Mouse (Mus musculus) lung, adult 2 months (tissue): ENCODE measurements around the gene Fetub. TPM values are rescaled to one million over a fixed set of nuclear protein-coding genes. Genes with fewer than 3 reads are reported as not detected.

Experiments used
- DNase-seq: peaks from one replicate; pipeline ENCODE4 v3.0.0; 2022
- H3K4me1 ChIP-seq: fragments of 200-500 bp; 2 replicates; pipeline ENCODE4 v1.6.1; 2011; ENCODE audit warnings: low read length; ENCODE audit not compliant: control insufficient read depth, insufficient read depth
- H3K4me3 ChIP-seq: fragments of 200-500 bp; replicated peaks from 2 replicates; pipeline ENCODE3; 2011; ENCODE audit warnings: low read depth, mild to moderate bottlenecking, control low read depth, low read length; ENCODE audit errors: extremely low read depth
- CTCF ChIP-seq: fragments of 200-500 bp; IDR thresholded peaks from 2 replicates; pipeline ENCODE4 v1.5.1; 2011; ENCODE audit warnings: mild to moderate bottlenecking, low read length, control low read depth; ENCODE audit not compliant: insufficient read depth
- POLR2A ChIP-seq: fragments of 200-500 bp; IDR thresholded peaks from 2 replicates; pipeline ENCODE4 v1.6.1; 2011; ENCODE audit warnings: low read depth, mild to moderate bottlenecking, control low read depth, low read length, borderline replicate concordance; ENCODE audit errors: extremely low read depth
- WGBS: fragments of 180-500 bp; shearing (Covaris S2); methylation state at CpG from one replicate; pipeline ENCODE4 v1.1.7; 2018; 5-methylcytosine and 5-hydroxymethylcytosine counted together
- polyA plus RNA-seq: library from polyadenylated mRNA; depleted of rRNA; stranded (reverse); fragments of >200 nt; gene quantifications from 2 replicates; pipeline ENCODE4 v1.2.3, GENCODE M21; 2012; rRNA removed

Fetub gene
- polyA plus RNA-seq, 1 experiment, result 20.9 TPM

- no peak for DNase-seq
- Histone ChIP-seq H3K4me1 (no peaks in the 10 kb centered on the region), H3K4me3 (no peak overlapping the region)
- TF ChIP-seq POLR2A (no peak), CTCF (no peak)
- 94% methylated on average over 8 of the region's 8 CpGs for WGBS
Observed at GRCm38 (mm10) chr16:22961073-22961472, 42.9 kb downstream of the Fetub start.

DNA sequence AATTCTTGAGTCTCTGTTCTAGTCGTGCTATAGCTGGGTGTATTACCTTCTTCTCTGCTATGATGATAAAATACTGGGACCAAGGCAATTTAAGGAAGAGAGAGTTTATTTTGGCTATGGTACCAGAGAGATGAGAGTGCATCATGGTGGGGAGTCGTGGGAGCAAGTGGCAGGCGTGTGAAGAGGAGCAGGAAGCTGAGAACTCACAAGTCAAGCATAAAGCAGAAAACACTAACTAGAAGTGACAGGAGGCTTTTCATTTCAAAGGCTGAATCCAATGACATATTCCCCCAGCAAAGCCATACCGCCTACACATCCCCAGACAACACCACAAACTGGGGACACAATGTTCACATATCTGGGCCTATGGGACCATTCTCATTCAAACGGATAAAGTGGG lies 44.1 kb downstream of the Fetub start:
- no peaks in the 10 kb centered on the region for H3K4me1 ChIP-seq
- H3K4me3 ChIP-seq, result no peak overlapping the region
- 75% methylated on average over 5 of the region's 5 CpGs for WGBS
- DNase-seq, result no peak
- TF ChIP-seq POLR2A, result no peak
- no peak for TF ChIP-seq CTCF

DNA sequence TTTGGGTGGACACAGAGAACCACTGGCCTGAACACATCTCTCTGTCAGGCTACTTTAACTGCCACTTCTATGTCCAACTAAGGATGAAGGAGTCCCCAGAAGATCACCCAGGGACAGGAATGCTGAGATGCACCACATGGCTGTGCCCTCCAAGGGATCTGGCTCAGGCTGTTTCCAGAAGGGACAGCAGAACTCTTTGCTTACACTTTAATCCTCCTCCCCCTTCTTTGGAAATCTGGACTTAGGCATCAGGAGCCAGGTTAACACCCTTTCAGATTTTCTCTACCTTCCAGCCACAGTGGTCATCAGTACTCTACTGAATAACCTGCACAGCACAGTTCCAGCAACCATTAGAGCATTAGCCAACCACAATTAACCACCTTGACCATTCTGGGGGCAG lies 45.2 kb downstream of the Fetub start:
- DNase-seq, result no peak
- TF ChIP-seq POLR2A, result no peak
- TF ChIP-seq CTCF, result no peak
- no peaks in the 10 kb centered on the region for H3K4me1 ChIP-seq
- H3K4me3 ChIP-seq, result no peak overlapping the region

DNA sequence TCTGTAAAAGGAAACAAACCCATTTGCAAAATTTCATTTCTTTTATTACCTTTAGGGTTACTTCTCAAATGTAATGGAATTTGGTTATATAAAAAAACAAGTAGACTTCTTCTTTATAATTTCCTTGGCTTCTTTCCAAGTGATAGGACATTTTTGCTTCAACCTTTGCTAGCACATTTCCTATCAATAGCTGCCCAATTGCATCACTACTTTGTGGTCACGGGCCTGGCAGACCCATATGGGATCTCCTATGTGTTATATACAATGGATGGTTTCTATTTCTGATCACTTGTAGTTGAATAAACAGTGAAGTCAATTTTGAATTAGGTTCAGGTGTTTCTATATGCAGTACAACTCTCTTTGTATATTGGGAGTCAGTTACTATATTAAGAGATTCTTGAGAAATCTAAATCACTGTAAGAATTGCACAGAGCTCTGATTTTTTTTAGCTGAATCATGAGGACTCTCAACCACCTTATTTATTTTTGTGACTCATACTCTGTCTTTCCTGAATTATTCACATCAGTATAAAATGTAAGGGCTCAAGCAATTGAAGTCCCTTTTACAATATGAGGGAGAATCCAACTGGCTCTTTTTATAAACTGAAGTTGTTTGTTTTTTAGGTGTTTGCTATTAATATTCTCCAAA lies 49.4 kb downstream of the Fetub start:
- no peaks in the 10 kb centered on the region for H3K4me1 ChIP-seq
- WGBS, result 55% methylated on average over 1 of the region's 1 CpGs
- H3K4me3 ChIP-seq, result no peak overlapping the region
- TF ChIP-seq POLR2A (no peak), CTCF (no peak)
- DNase-seq, result no peak

Other genes starting within 250 kb of the Fetub start
- gene Crygs, start 106.8 kb upstream of the Fetub start, polyA plus RNA-seq, result not detected in 2 replicates
- gene Tbccd1, start 60.7 kb upstream of the Fetub start, polyA plus RNA-seq, result 8.3 and 12.5 TPM in 2 replicates
- 18.1 and 18.6 TPM in 2 replicates for gene Dnajb11, start 60.5 kb upstream of the Fetub start, polyA plus RNA-seq
- 4.1 and 5.8 TPM in 2 replicates for gene Ahsg, start 27.1 kb upstream of the Fetub start, polyA plus RNA-seq
- 0.22 TPM in 1 of 2 replicates, not detected in the other for gene Hrg, start 32.7 kb downstream of the Fetub start, polyA plus RNA-seq
- gene Kng2, start 111.1 kb downstream of the Fetub start, polyA plus RNA-seq, result 0.51 TPM in 1 of 2 replicates, not detected in the other
- gene Kng1, start 139.5 kb downstream of the Fetub start, polyA plus RNA-seq, result 0.12 and 0.14 TPM in 2 replicates
- 71.3 and 141 TPM in 2 replicates for gene Eif4a2, start 189.1 kb downstream of the Fetub start, polyA plus RNA-seq
- 0.15 and 0.57 TPM in 2 replicates for gene Rfc4, start 209.4 kb downstream of the Fetub start, polyA plus RNA-seq
- gene Adipoq, start 228.2 kb downstream of the Fetub start, polyA plus RNA-seq, result 19.3 and 57.0 TPM in 2 replicates